Mouse (Mus musculus) retina, embryonic 14.5 days (tissue): Measurements from ENCODE around the gene Mvb12b.
A peak's percentile ranks its signal among the peaks of the same experiment; 100 is the strongest.

Source experiments
- DNase-seq: peaks from one replicate; pipeline ENCODE4 v3.0.0-alpha.2; 2015; ENCODE audit warnings: low spot score

The Mvb12b gene

GRCm38 (mm10) chr2:33811349-33811890, 76.3 kb downstream of the Mvb12b start:
- no peak for DNase-seq

- no peak for DNase-seq
Measured at GRCm38 (mm10) chr2:33809081-33809480, 78.7 kb downstream of the Mvb12b start.

- DNase-seq, result no peak
Measured at GRCm38 (mm10) chr2:33808032-33808431, 79.7 kb downstream of the Mvb12b start.

- DNase-seq, result no peak
Measured at GRCm38 (mm10) chr2:33805640-33806039, 82.1 kb downstream of the Mvb12b start.

- no peak for DNase-seq
Measured at GRCm38 (mm10) chr2:33803717-33804214, 84.0 kb downstream of the Mvb12b start.

- no peak for DNase-seq
Measured at GRCm38 (mm10) chr2:33803083-33803615, 84.6 kb downstream of the Mvb12b start.

- peak; percentile 40 for DNase-seq
Measured at GRCm38 (mm10) chr2:33801760-33802159, 86.0 kb downstream of the Mvb12b start.

- no peak for DNase-seq
Measured at GRCm38 (mm10) chr2:33801336-33801735, 86.4 kb downstream of the Mvb12b start.

- DNase-seq, result no peak
Measured at GRCm38 (mm10) chr2:33800221-33800620, 87.5 kb downstream of the Mvb12b start.

- no peak for DNase-seq
Measured at GRCm38 (mm10) chr2:33795716-33796472, 91.9 kb downstream of the Mvb12b start.

GRCm38 (mm10) chr2:33795001-33795580, 92.7 kb downstream of the Mvb12b start:
- DNase-seq, result no peak

GRCm38 (mm10) chr2:33794483-33794882, 93.3 kb downstream of the Mvb12b start:
- DNase-seq, result no peak

- peak; percentile 27 for DNase-seq
Measured at GRCm38 (mm10) chr2:33790301-33790700, 97.4 kb downstream of the Mvb12b start.

GRCm38 (mm10) chr2:33789732-33790131, 98.0 kb downstream of the Mvb12b start:
- DNase-seq, result peak; percentile 31

GRCm38 (mm10) chr2:33789279-33789678, 98.5 kb downstream of the Mvb12b start:
- peak; percentile 42 for DNase-seq

GRCm38 (mm10) chr2:33788851-33789250, 98.9 kb downstream of the Mvb12b start:
- no peak for DNase-seq

- DNase-seq, result no peak
Measured at GRCm38 (mm10) chr2:33788131-33788530, 99.6 kb downstream of the Mvb12b start.

- no peak for DNase-seq
Measured at GRCm38 (mm10) chr2:33786064-33786463, 101.7 kb downstream of the Mvb12b start.

GRCm38 (mm10) chr2:33785596-33785995, 102.2 kb downstream of the Mvb12b start:
- DNase-seq, result peak; percentile 41

- DNase-seq, result no peak
Measured at GRCm38 (mm10) chr2:33784721-33785120, 103.0 kb downstream of the Mvb12b start.

GRCm38 (mm10) chr2:33783419-33783818, 104.3 kb downstream of the Mvb12b start:
- no peak for DNase-seq

- peak; percentile 68 for DNase-seq
Measured at GRCm38 (mm10) chr2:33781655-33782400, 105.9 kb downstream of the Mvb12b start.
